ENCODE assay signal across 25 mouse cellular contexts in the genomic region with DNA sequence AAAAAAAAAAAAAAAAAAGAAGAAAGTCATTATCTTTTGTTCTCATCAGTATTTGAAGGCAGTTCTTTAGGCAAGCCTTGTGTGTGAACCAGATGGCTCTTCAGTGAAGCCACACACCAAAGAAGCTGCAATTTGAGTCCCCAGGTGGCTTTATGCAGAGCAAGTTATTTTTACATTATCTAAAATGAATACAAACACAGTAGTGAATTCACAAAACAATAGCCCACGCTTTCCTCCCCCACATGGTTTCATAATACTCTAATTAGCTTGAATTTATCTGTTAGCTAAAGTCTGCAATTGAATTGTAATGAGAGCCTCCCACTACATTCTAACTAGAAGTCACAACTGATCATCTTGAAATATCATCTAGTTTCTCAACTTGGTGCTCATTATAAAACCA.
A peak's percentile ranks its signal among the peaks of the same experiment; 100 is the strongest.
DNase-seq lines count a peak whose midpoint lies in the region; ATAC-seq and TF ChIP-seq lines count a peak whose summit lies in the region.
"Had no signal": no experiment of that assay in that cellular context is flagged by ENCODE, and none has a peak within 500 bp of the region (broad histone marks: within the 10 kb centered on the region; RNA-seq: fewer than 3 reads in every experiment).

No protein-coding gene starts in this region.

- no peak for TF ChIP-seq CTCF in brain, embryonic 14.5 days (IDR thresholded peaks at IDR 0.05; ENCODE audit: borderline replicate concordance, extremely low read depth, insufficient read depth, insufficient read length)

- no peak for TF ChIP-seq POLR2A in brain, embryonic 14.5 days (IDR thresholded peaks at IDR 0.05; ENCODE audit: borderline replicate concordance, extremely low read depth, insufficient read depth, insufficient read length, poor library complexity, severe bottlenecking)

- H3K4me2 ChIP-seq in midbrain, embryonic 14.5 days (ENCODE audit: low read length), result no peak overlapping the region
- H3K4me2 ChIP-seq: forebrain, embryonic 15.5 days; hindbrain, embryonic 15.5 days; kidney, embryonic 15.5 days had no signal

- ATAC-seq in midbrain, embryonic 14.5 days (ENCODE audit: low FRiP score, low TSS enrichment), result no peak
- ATAC-seq: inflammation-experienced regulatory T-cells, adult 6 months; midbrain, embryonic 16.5 days had no signal

- DNase-seq in layer of hippocampus, adult 11-12 months (ENCODE audit: low spot score), result peak; percentile 60
- DNase-seq in layer of hippocampus, postnatal 10 days (ENCODE audit: low spot score in 2 of 2), result no peak
- DNase-seq in midbrain, embryonic 14.5 days, result peak; percentile 6
- DNase-seq in midbrain, embryonic 10.5 days (ENCODE audit: low spot score), result no peak
- DNase-seq in brain, embryonic 14.5 days (ENCODE audit: low read depth), result peak; percentile 34
- DNase-seq in layer of hippocampus, postnatal 36 days, result peak; percentile 7 to 22
- no peak for DNase-seq in cerebellum, postnatal 10 days
- DNase-seq in thymus, postnatal 4 days, result no peak
- DNase-seq: adrenal gland, postnatal 14 days; cerebellum, adult 2 months; cerebellum, postnatal 36 days; heart, postnatal 14 days; kidney, adult 11 months; kidney, postnatal 25 days; liver; lung, adult 2 months; lung, postnatal 10 days; thymus, postnatal 14 days had no signal

- H3K27ac ChIP-seq in midbrain, embryonic 14.5 days (replicated peaks; ENCODE audit: low read depth, low read length), result no peak overlapping the region
- H3K27ac ChIP-seq in midbrain, embryonic 10.5 days (replicated peaks), result no peak overlapping the region
- H3K27ac ChIP-seq: forebrain, embryonic 15.5 days; hindbrain, embryonic 10.5 days; hindbrain, embryonic 15.5 days; kidney, embryonic 15.5 days; liver, embryonic 14.5 days had no signal

- H3K27me3 ChIP-seq in midbrain, embryonic 14.5 days (ENCODE audit: control insufficient read depth, insufficient read depth, low read length), result no peaks in the 10 kb centered on the region
- H3K27me3 ChIP-seq in midbrain, embryonic 10.5 days (ENCODE audit: low read depth, poor library complexity, severe bottlenecking), result no peaks in the 10 kb centered on the region
- H3K27me3 ChIP-seq: forebrain, embryonic 15.5 days; hindbrain, embryonic 15.5 days; kidney, embryonic 15.5 days had no signal

- H3K4me1 ChIP-seq in midbrain, embryonic 14.5 days (ENCODE audit: control insufficient read depth, insufficient read depth, low read length), result no peaks in the 10 kb centered on the region
- H3K4me1 ChIP-seq in midbrain, embryonic 10.5 days, result peaks cover 3% of the 10 kb centered on the region

- no peak overlapping the region for H3K9ac ChIP-seq in midbrain, embryonic 14.5 days (replicated peaks; ENCODE audit: low read length)
- H3K9ac ChIP-seq: forebrain, embryonic 15.5 days; hindbrain, embryonic 15.5 days; kidney, embryonic 15.5 days; liver, embryonic 14.5 days had no signal

- H3K9me3 ChIP-seq in midbrain, embryonic 14.5 days (ENCODE audit: control insufficient read depth, low read length), result no peaks in the 10 kb centered on the region
- no peaks in the 10 kb centered on the region for H3K9me3 ChIP-seq in midbrain, embryonic 10.5 days (replicated peaks)
- H3K9me3 ChIP-seq: forebrain, embryonic 15.5 days; hindbrain, embryonic 10.5 days; hindbrain, embryonic 15.5 days; kidney, embryonic 15.5 days had no signal

- H3K4me3 ChIP-seq in midbrain, embryonic 14.5 days (replicated peaks; ENCODE audit: low read depth, low read length), result no peak overlapping the region
- no peak overlapping the region for H3K4me3 ChIP-seq in midbrain, embryonic 10.5 days
- H3K4me3 ChIP-seq: forebrain, embryonic 15.5 days; hindbrain, embryonic 10.5 days; hindbrain, embryonic 15.5 days; kidney, embryonic 15.5 days had no signal

- WGBS in midbrain, embryonic 14.5 days, result 81% methylated on average over 1 of the region's 1 CpGs
- WGBS in midbrain, embryonic 10.5 days, result 68% methylated on average over 1 of the region's 1 CpGs

- no peaks in the 10 kb centered on the region for H3K36me3 ChIP-seq in midbrain, embryonic 14.5 days (ENCODE audit: control insufficient read depth, insufficient read depth, low read length)
- H3K36me3 ChIP-seq in midbrain, embryonic 10.5 days, result no peaks in the 10 kb centered on the region
- H3K36me3 ChIP-seq: forebrain, embryonic 15.5 days; hindbrain, embryonic 10.5 days; hindbrain, embryonic 15.5 days; kidney, embryonic 15.5 days had no signal

Comparison
In these comparisons a context has a peak if more than half of its experiments do, and no peak if none do; other contexts are left out.
1. DNase-seq: peak in layer of hippocampus, adult 11-12 months (single experiment), midbrain, embryonic 14.5 days (single experiment), brain, embryonic 14.5 days (single experiment) and layer of hippocampus, postnatal 36 days (2 of 2); none in layer of hippocampus, postnatal 10 days (0 of 2), midbrain, embryonic 10.5 days (single experiment), cerebellum, postnatal 10 days (0 of 2) and thymus, postnatal 4 days (single experiment).